Mouse (Mus musculus) cortical plate, adult 2 months (tissue): ENCODE measurements around the gene Axin1.

Experiments used
- CTCF ChIP-seq: fragments of 200-500 bp; IDR thresholded peaks from 2 replicates; pipeline ENCODE4 v1.5.1; 2011; ENCODE audit warnings: mild to moderate bottlenecking, control low read depth, low read length; ENCODE audit not compliant: insufficient read depth; ENCODE audit errors: extremely low read depth
- POLR2A ChIP-seq: fragments of 200-500 bp; IDR thresholded peaks from 2 replicates; pipeline ENCODE4 v1.6.1; 2011; ENCODE audit warnings: mild to moderate bottlenecking, low read length, control low read depth; ENCODE audit not compliant: insufficient read depth; ENCODE audit errors: extremely low read depth

GRCm38 (mm10) chr17:26243471-26244100 is 105.1 kb downstream of the Axin1 start:
- TF ChIP-seq CTCF (0 out of 2 replicates have a peak, but pooled peaks have one; percentile 10), POLR2A (no peak)
